Mouse (Mus musculus) E14TG2a.4 (cell line): ENCODE results near the gene Rrad.

Source experiments
- CTCF ChIP-seq: conservative IDR thresholded peaks from 2 replicates; pipeline ENCODE4 v1.5.1; 2014; ENCODE audit warnings: low read length
- NANOG ChIP-seq: IDR thresholded peaks from 2 replicates; pipeline ENCODE4 v1.6.1; 2014; ENCODE audit warnings: borderline replicate concordance, low read length, mixed read lengths
- POU5F1 ChIP-seq: IDR thresholded peaks from 2 replicates; pipeline ENCODE4 v1.6.1; 2014; ENCODE audit warnings: low read length, borderline replicate concordance

DNA sequence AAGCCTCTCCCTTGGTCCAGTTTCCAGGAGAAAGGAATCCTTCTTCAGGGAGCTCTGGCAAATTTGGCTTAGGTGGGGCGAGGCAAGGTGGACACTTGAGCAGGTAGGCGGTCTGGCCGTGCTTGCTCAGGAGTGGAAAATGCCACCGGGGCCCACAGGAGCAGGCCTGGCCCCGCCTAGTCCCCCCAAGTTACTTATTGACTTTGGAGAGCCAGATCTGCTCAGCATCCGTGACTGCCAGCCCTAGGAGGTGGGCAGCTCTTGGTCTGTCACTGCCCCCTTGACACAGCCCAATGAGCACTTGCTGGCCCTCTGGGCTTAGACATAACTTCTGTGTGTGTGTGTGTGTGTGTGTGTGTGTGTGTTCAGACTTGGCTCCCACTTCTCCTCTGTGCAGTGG, 7.0 kb downstream of the Rrad start, which contains the start of gene Cdh16:
- TF ChIP-seq CTCF: no peak
- TF ChIP-seq POU5F1: no peak
- TF ChIP-seq NANOG: no peak
